Mouse (Mus musculus) stomach, postnatal 0 days (tissue): ENCODE results near the gene Cdc42bpg. TPM values are rescaled to one million over a fixed set of nuclear protein-coding genes. Genes with fewer than 3 reads are reported as not detected.
A peak's percentile ranks its signal among the peaks of the same experiment; 100 is the strongest.

Experiments
- ATAC-seq: fragments of 200-750 bp; cut with Nextera tagmentation; 2 replicates; pipeline ENCODE4 v1.8.0; 2017; ENCODE audit not compliant: low FRiP score, low TSS enrichment
- DNase-seq: peaks from one replicate; pipeline ENCODE4 v3.0.0-alpha.2; 2016; ENCODE audit warnings: low spot score
- H3K27ac ChIP-seq: fragments of 300-500 bp; sonication (generic); replicated peaks from 2 replicates; pipeline ENCODE4 v1.5.1; 2014; ENCODE audit warnings: mild to moderate bottlenecking, control low read depth
- H3K27me3 ChIP-seq: fragments of 300-500 bp; sonication (generic); 2 replicates; pipeline ENCODE4 v1.6.1; 2014; ENCODE audit warnings: low read length; ENCODE audit not compliant: control insufficient read depth, insufficient read depth
- H3K36me3 ChIP-seq: fragments of 300-500 bp; sonication (generic); 2 replicates; pipeline ENCODE4 v1.6.1; 2014; ENCODE audit warnings: low read length, mixed read lengths; ENCODE audit not compliant: control insufficient read depth, insufficient read depth
- H3K4me1 ChIP-seq: fragments of 300-500 bp; sonication (generic); replicated peaks from 2 replicates; pipeline ENCODE4 v1.6.1; 2014; ENCODE audit warnings: antibody characterized with exemption; ENCODE audit not compliant: control insufficient read depth, insufficient read depth
- H3K4me2 ChIP-seq: fragments of 300-500 bp; sonication (generic); replicated peaks from 2 replicates; pipeline ENCODE4 v1.6.1; 2014; ENCODE audit warnings: low read depth, mild to moderate bottlenecking, control low read depth, moderate library complexity
- H3K4me3 ChIP-seq: fragments of 300-500 bp; sonication (generic); 2 replicates; pipeline ENCODE4 v1.5.1; 2014; ENCODE audit warnings: low read depth, low read length, control low read depth
- H3K9ac ChIP-seq: fragments of 300-500 bp; sonication (generic); 2 replicates; pipeline ENCODE4 v1.6.1; 2014; ENCODE audit warnings: mild to moderate bottlenecking, low read length, control low read depth, mixed read lengths
- H3K9me3 ChIP-seq: fragments of 300-500 bp; sonication (generic); 2 replicates; pipeline ENCODE4 v1.6.1; 2016; ENCODE audit warnings: low read length; ENCODE audit not compliant: control insufficient read depth
- CTCF ChIP-seq: IDR thresholded peaks from 2 replicates; pipeline ENCODE4 v1.5.1; 2016; ENCODE audit warnings: antibody characterized with exemption, low read depth, mild to moderate bottlenecking, moderate library complexity
- EP300 ChIP-seq: optimal IDR thresholded peaks from 2 replicates; pipeline ENCODE3; 2016; ENCODE audit warnings: antibody characterized with exemption
- WGBS: fragments of 180-500 bp; shearing (Covaris S2); extraction: QIAGEN DNeasy Blood & Tissue Kit; methylation state at CpG from one replicate; pipeline ENCODE4 v1.1.7; 2014; 5-methylcytosine and 5-hydroxymethylcytosine counted together
- polyA plus RNA-seq: library from polyadenylated mRNA; unstranded; fragments of >200 nt; fragmentation: Nextera tagmentation; extraction: Ambion mirVana; gene quantifications from 2 replicates; pipeline ENCODE4 v1.2.1, GENCODE M21; 2015

The Cdc42bpg gene
- polyA plus RNA-seq, 1 experiment from 2014 or later, result 1.3 TPM

DNA sequence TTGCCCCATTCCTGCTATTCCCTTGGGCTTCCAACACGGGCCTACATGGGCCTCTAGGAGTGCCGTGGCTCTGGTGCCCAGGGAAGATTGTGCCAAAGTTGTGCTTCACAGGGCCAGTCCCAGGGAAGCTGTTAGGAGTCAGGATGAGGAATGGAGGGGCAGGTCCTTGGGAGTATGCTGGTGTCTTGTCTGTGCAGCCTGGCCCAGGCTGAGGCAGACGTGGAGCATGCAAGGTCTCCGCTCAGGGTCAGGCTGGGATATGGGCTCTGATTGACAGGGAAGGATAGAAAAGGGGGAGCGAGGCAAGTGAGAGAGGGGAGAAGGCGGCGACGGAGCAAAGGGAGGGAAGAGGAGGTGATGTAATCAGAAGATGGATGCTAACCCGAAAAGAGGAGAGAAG, 18.5 kb downstream of the Cdc42bpg start:
- H3K36me3 ChIP-seq, result peaks cover 3% of the 10 kb centered on the region; the same call in 1 of the 2 replicates
- H3K4me1 ChIP-seq, result no peaks in the 10 kb centered on the region
- DNase-seq (no peak), ATAC-seq (no peak)
- no peak overlapping the region for H3K4me2 ChIP-seq
- no peak for TF ChIP-seq CTCF
- no peak for TF ChIP-seq EP300
- H3K9me3 ChIP-seq, result no peaks in the 10 kb centered on the region
- no peaks in the 10 kb centered on the region for H3K27me3 ChIP-seq
- 78% methylated on average over 9 of the region's 9 CpGs for WGBS
- H3K9ac ChIP-seq, result no peak overlapping the region
- no peak overlapping the region for H3K4me3 ChIP-seq
- no peak overlapping the region for H3K27ac ChIP-seq

DNA sequence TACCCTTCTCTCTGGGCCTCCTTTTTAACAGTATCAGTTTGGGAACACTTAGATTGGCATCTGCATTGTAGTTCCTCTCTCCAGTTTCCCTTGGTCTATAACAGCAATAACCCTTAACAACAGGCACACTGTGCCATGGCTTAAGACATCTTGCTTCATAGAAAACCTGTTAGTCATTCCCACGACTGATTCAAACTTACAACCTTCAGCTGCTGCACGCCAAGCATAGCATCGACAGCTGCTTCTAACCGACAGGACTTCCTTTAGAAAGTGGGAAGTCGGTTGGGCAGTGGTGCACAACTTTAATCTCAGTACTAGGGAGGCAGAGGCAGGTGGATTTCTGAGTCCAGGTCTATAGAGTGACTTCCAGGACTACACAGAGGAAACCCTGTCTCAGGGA, 24.9 kb downstream of the Cdc42bpg start:
- H3K9me3 ChIP-seq, result no peaks in the 10 kb centered on the region
- WGBS, result 43% methylated on average over 5 of the region's 5 CpGs
- DNase-seq (no peak), ATAC-seq (no peak)
- no peaks in the 10 kb centered on the region for H3K27me3 ChIP-seq
- no peaks in the 10 kb centered on the region for H3K4me1 ChIP-seq
- TF ChIP-seq EP300 (no peak), CTCF (no peak)
- no peak overlapping the region for H3K4me2 ChIP-seq
- no peak overlapping the region for H3K4me3 ChIP-seq
- no peak overlapping the region for H3K27ac ChIP-seq
- no peaks in the 10 kb centered on the region for H3K36me3 ChIP-seq
- no peak overlapping the region; the same call in 1 of the 2 replicates for H3K9ac ChIP-seq

DNA sequence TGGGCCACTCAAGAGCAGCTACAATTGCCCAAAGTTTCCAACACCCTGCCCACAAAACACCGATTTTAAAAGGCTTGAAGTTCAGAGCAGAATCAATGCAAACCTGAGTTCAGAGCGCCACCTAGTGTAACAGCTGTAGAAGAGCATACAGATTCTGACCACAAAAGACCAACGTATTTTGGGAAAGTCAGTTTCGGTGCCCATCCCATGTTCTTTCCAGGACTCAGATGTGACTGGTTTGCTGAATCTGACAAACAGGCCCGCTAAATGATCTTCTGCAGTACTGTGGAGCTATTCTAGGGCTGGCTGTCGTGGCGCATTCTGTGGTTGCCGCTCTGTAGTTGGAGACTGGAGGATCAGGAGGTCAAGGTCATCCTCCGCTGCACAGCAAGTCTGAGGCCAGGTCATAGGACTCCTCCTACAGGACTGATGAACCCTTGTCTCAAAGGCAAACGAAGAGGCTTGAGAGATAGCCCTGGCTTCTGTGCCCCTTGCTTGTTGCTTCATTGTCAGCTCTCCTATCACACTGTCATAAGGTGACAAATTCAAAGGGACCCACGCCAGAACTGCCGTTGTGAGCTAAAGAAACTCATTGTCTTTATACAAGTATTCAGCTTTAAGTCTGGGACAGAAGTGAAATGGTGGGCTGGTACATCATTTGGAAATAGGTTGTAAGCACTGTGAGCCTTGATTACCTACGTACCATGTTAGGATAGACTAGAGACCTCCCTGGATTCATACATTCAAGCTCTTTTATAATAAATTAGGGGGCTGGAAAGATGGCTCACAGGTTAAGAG, 25.7 kb downstream of the Cdc42bpg start:
- no peak for ATAC-seq
- peak overlapping the region; percentile 38 for H3K9ac ChIP-seq
- H3K4me1 ChIP-seq, result no peaks in the 10 kb centered on the region
- 19% methylated on average over 13 of the region's 13 CpGs for WGBS
- TF ChIP-seq EP300 (no peak), CTCF (peak; percentile 97)
- H3K4me3 ChIP-seq, result no peak overlapping the region
- no peaks in the 10 kb centered on the region for H3K9me3 ChIP-seq
- no peaks in the 10 kb centered on the region for H3K27me3 ChIP-seq
- H3K27ac ChIP-seq, result no peak overlapping the region
- DNase-seq, result peak; percentile 67
- 0 out of 2 replicates have a peak, but pooled peaks cover under 1% of the 10 kb centered on the region for H3K36me3 ChIP-seq
- H3K4me2 ChIP-seq, result peak overlapping the region; percentile 42

GRCm38 (mm10) chr19:6333761-6334595, 27.7 kb downstream of the Cdc42bpg start:
- H3K36me3 ChIP-seq, result peaks cover 9% of the 10 kb centered on the region; the same call in 1 of the 2 replicates
- no peak for DNase-seq
- H3K27me3 ChIP-seq, result no peaks in the 10 kb centered on the region
- no peaks in the 10 kb centered on the region for H3K4me1 ChIP-seq
- TF ChIP-seq CTCF (no peak), EP300 (no peak)
- H3K9ac ChIP-seq, result 0 out of 2 replicates have a peak overlapping the region, but pooled peaks have one; percentile 23
- 0 out of 2 replicates have a peak, but pooled peaks have one; percentile 1 for ATAC-seq
- H3K27ac ChIP-seq, result peak overlapping the region; percentile 86
- WGBS, result 50% methylated on average over 9 of the region's 9 CpGs
- H3K4me3 ChIP-seq, result no peak overlapping the region
- H3K4me2 ChIP-seq, result peak overlapping the region; percentile 97
- no peaks in the 10 kb centered on the region for H3K9me3 ChIP-seq

GRCm38 (mm10) chr19:6334673-6335457, 28.6 kb downstream of the Cdc42bpg start, which contains the start of gene Men1:
Gene Men1, plus strand, starts transcription at chr19:6334979.
- H3K9ac ChIP-seq, result peak within 1 kb of the TSS; percentile 84
- under 1% methylated on average over 42 of the region's 43 CpGs for WGBS

More at GRCm38 (mm10) chr19:6334673-6335457, 28.6 kb downstream of the Cdc42bpg start, which contains the start of gene Men1:
- no peaks in the 10 kb centered on the region for H3K4me1 ChIP-seq
- TF ChIP-seq EP300 (no peak), CTCF (peak; percentile 71)
- peak within 1 kb of the TSS; percentile 97 for H3K4me2 ChIP-seq
- H3K9me3 ChIP-seq, result no peaks in the 10 kb centered on the region
- peak; percentile 93 for DNase-seq
- no peaks in the 10 kb centered on the region for H3K27me3 ChIP-seq
- H3K4me3 ChIP-seq, result peak within 1 kb of the TSS; percentile 77
- peaks cover 11% of the 10 kb centered on the region; the same call in 1 of the 2 replicates for H3K36me3 ChIP-seq
- peak within 1 kb of the TSS; percentile 86 for H3K27ac ChIP-seq
- ATAC-seq, result peak; percentile 92
